Mouse (Mus musculus): ENCODE data around the gene Repin1. TPM values are rescaled to one million over a fixed set of nuclear protein-coding genes. Genes with fewer than 3 reads are reported as not detected.

Gene Repin1
- polyA plus RNA-seq, 1 experiment from 2014 or later: 47.5 TPM

DNA sequence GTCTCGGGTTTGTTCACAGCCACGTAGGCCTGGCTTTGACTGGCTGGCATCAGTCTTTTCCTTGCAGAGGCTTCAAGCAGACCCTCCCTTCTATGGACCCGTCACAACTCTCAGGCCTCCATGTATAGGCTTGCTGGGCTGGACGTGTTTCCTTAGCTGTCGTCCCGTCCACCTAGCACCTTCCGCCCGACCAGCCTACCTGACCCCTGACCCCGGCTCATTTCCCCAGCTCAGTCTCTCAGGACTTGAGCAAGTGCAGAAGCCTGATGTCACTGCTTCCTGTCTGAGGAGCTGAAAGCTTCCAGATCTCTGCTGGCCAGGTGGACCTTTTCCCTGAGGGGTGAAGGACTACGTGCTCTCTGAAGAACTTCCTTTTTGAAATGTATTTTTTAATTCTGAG, 20.4 kb upstream of the Repin1 start:
- Histone ChIP-seq H3K36me3 (ENCODE audit: control insufficient read depth, insufficient read depth, low read length) (no peaks in the 10 kb centered on the region; the same call in 1 of the 2 replicates), H3K4me1 (ENCODE audit: control insufficient read depth, insufficient read depth, low read length) (no peaks in the 10 kb centered on the region), H3K4me3 (ENCODE audit: low read depth, low read length) (no peak overlapping the region), H3K27me3 (ENCODE audit: control insufficient read depth, insufficient read depth, low read length) (no peaks in the 10 kb centered on the region), H3K27ac (ENCODE audit: low read depth, low read length) (no peak overlapping the region), H3K4me2 (ENCODE audit: low read depth) (no peak overlapping the region), H3K9me3 (ENCODE audit: control insufficient read depth, low read length) (no peaks in the 10 kb centered on the region), H3K9ac (ENCODE audit: low read length) (no peak overlapping the region)
- WGBS: 52% methylated on average over 10 of the region's 10 CpGs
- ATAC-seq (ENCODE audit: insufficient read depth, low FRiP score, low TSS enrichment) (no peak), DNase-seq (ENCODE audit: low spot score) (peak; percentile 14)

DNA sequence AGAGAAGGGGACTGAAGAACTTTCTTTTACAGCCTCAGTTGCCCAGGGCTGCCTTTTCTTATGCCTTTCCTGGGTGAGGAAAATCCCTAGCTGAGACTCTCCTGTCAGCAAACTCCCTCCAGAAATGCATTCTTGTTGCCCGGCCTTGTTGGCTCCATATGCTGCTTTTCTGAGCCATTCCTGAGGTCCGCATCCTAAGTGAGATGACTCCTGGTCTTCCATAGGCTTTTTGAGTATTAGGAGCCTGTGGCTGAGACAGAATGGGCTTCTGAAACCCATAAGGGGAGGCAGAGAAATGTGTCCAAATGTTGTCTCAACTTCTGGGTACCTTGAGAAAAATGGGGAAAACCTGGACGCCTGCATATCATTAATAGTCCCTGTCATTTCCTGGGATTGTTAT, 19.7 kb upstream of the Repin1 start:
- Histone ChIP-seq H3K9ac (ENCODE audit: low read length) (no peak overlapping the region), H3K4me1 (ENCODE audit: control insufficient read depth, insufficient read depth, low read length) (no peaks in the 10 kb centered on the region), H3K9me3 (ENCODE audit: control insufficient read depth, low read length) (no peaks in the 10 kb centered on the region), H3K4me2 (ENCODE audit: low read depth) (no peak overlapping the region), H3K36me3 (ENCODE audit: control insufficient read depth, insufficient read depth, low read length) (no peaks in the 10 kb centered on the region), H3K27ac (ENCODE audit: low read depth, low read length) (no peak overlapping the region), H3K4me3 (ENCODE audit: low read depth, low read length) (no peak overlapping the region), H3K27me3 (ENCODE audit: control insufficient read depth, insufficient read depth, low read length) (no peaks in the 10 kb centered on the region)
- DNase-seq (ENCODE audit: low spot score): no peak
- ATAC-seq (ENCODE audit: insufficient read depth, low FRiP score, low TSS enrichment): no peak
- WGBS: 81% methylated on average over 3 of the region's 3 CpGs

DNA sequence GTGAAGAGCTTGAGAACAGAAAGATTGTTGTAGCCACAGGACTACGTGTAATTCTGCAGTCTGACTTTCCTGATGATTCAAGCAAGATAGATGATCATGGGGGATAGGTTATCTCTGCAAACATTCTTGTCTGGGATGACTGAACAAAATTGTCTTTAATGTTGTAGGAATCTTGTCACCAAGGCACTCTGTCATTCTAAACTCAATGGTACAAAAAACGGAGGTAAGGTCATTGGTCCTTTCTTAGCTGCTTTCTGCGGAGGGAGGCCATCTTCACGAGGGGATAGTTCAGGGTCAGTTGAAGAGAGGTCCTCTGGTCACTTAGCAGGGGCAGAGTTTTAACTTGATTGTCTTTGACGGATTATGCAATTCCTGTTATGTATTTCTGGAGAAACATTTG, 14.9 kb upstream of the Repin1 start:
- 71% methylated on average over 5 of the region's 5 CpGs for WGBS
- Histone ChIP-seq H3K4me2 (ENCODE audit: low read depth) (no peak overlapping the region), H3K4me1 (ENCODE audit: control insufficient read depth, insufficient read depth, low read length) (peaks cover 2% of the 10 kb centered on the region; the same call in 1 of the 2 replicates), H3K27ac (ENCODE audit: low read depth, low read length) (no peak overlapping the region), H3K4me3 (ENCODE audit: low read depth, low read length) (no peak overlapping the region), H3K36me3 (ENCODE audit: control insufficient read depth, insufficient read depth, low read length) (no peaks in the 10 kb centered on the region), H3K9me3 (ENCODE audit: control insufficient read depth, low read length) (no peaks in the 10 kb centered on the region), H3K9ac (ENCODE audit: low read length) (no peak overlapping the region), H3K27me3 (ENCODE audit: control insufficient read depth, insufficient read depth, low read length) (no peaks in the 10 kb centered on the region)
- DNase-seq (ENCODE audit: low spot score): no peak
- ATAC-seq (ENCODE audit: insufficient read depth, low FRiP score, low TSS enrichment): no peak

- ATAC-seq (ENCODE audit: insufficient read depth, low FRiP score, low TSS enrichment) (no peak), DNase-seq (ENCODE audit: low spot score) (no peak)
- H3K27me3 ChIP-seq (ENCODE audit: control insufficient read depth, insufficient read depth, low read length): no peaks in the 10 kb centered on the region
- H3K4me1 ChIP-seq (ENCODE audit: control insufficient read depth, insufficient read depth, low read length): peaks cover 2% of the 10 kb centered on the region; the same call in 1 of the 2 replicates
- no peak overlapping the region for H3K4me2 ChIP-seq (ENCODE audit: low read depth)
- no peak overlapping the region for H3K4me3 ChIP-seq (ENCODE audit: low read depth, low read length)
- no peak overlapping the region for H3K9ac ChIP-seq (ENCODE audit: low read length)
- H3K36me3 ChIP-seq (ENCODE audit: control insufficient read depth, insufficient read depth, low read length): no peaks in the 10 kb centered on the region
- H3K27ac ChIP-seq (ENCODE audit: low read depth, low read length): no peak overlapping the region
- 47% methylated on average over 5 of the region's 5 CpGs for WGBS
- no peaks in the 10 kb centered on the region for H3K9me3 ChIP-seq (ENCODE audit: control insufficient read depth, low read length)
Measured at GRCm38 (mm10) chr6:48579215-48579648, 14.5 kb upstream of the Repin1 start.

DNA sequence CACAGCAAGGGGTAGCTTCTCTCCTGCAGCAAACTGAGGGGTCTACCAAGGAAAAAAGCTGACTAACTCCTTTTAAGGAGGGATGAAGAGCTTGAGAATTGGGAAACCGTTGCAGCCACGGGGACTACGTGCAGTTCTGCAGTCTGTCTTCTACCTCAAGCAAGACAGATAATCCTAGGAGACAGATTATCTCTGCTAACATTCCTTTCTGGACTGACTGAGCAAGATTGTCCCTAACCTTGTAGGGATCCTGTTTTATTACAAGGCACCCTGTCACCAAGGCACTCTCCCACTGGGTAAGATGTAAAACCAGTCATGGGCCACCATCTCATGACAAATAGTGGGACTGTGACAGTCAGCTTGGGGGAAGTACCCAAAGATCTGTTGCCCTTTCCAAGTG, 12.4 kb upstream of the Repin1 start:
- H3K27me3 ChIP-seq (ENCODE audit: control insufficient read depth, insufficient read depth, low read length): no peaks in the 10 kb centered on the region
- H3K9ac ChIP-seq (ENCODE audit: low read length): no peak overlapping the region
- no peak overlapping the region for H3K27ac ChIP-seq (ENCODE audit: low read depth, low read length)
- WGBS: 28% methylated on average over 3 of the region's 3 CpGs
- H3K4me1 ChIP-seq (ENCODE audit: control insufficient read depth, insufficient read depth, low read length): peaks cover 2% of the 10 kb centered on the region; the same call in 1 of the 2 replicates
- no peaks in the 10 kb centered on the region for H3K9me3 ChIP-seq (ENCODE audit: control insufficient read depth, low read length)
- DNase-seq (ENCODE audit: low spot score) (no peak), ATAC-seq (ENCODE audit: insufficient read depth, low FRiP score, low TSS enrichment) (no peak)
- no peak overlapping the region for H3K4me2 ChIP-seq (ENCODE audit: low read depth)
- no peak overlapping the region for H3K4me3 ChIP-seq (ENCODE audit: low read depth, low read length)
- no peaks in the 10 kb centered on the region for H3K36me3 ChIP-seq (ENCODE audit: control insufficient read depth, insufficient read depth, low read length)

- Histone ChIP-seq H3K4me2 (ENCODE audit: low read depth) (no peak overlapping the region), H3K4me1 (ENCODE audit: control insufficient read depth, insufficient read depth, low read length) (peaks cover 2% of the 10 kb centered on the region; the same call in 1 of the 2 replicates), H3K36me3 (ENCODE audit: control insufficient read depth, insufficient read depth, low read length) (no peaks in the 10 kb centered on the region), H3K9me3 (ENCODE audit: control insufficient read depth, low read length) (no peaks in the 10 kb centered on the region), H3K27me3 (ENCODE audit: control insufficient read depth, insufficient read depth, low read length) (no peaks in the 10 kb centered on the region), H3K9ac (ENCODE audit: low read length) (no peak overlapping the region), H3K27ac (ENCODE audit: low read depth, low read length) (no peak overlapping the region), H3K4me3 (ENCODE audit: low read depth, low read length) (no peak overlapping the region)
- ATAC-seq (ENCODE audit: insufficient read depth, low FRiP score, low TSS enrichment) (no peak), DNase-seq (ENCODE audit: low spot score) (peak; percentile 35)
- WGBS: 77% methylated on average over 3 of the region's 3 CpGs
Measured at GRCm38 (mm10) chr6:48582037-48582436, 11.6 kb upstream of the Repin1 start.

DNA sequence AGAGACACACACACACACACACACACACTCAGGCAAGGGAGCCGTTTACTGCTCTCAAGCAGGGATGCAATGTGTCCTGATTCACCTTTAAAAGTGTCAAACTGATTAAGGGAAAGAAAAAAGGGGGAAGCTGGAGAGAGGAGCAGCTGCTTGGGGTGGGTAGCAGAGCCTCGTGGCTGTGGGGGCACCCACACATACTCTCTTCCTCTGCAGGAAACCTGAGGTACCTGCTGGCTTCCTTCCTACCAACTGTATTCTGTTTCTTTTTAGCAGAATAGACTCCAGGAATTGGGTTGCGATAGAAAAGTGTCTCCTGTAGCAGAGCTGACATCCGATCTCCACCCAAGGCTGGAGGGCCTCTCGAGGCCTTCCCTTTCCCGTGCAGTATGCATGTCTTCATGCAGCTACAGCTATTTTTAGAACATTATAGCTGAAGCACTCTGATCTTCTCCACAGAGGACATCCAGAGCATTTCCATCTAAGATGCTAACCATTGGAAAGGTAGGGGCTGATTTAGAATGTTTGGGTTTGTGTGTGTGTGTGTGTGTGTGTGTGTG, 4.4 kb upstream of the Repin1 start, which contains the start of gene Gm45021:
TSS of gene Gm45021 (plus strand) at position 417 of the 557 bp plus-strand sequence.
- no peak within 1 kb of the TSS for H3K4me3 ChIP-seq (ENCODE audit: low read depth, low read length)
- H3K4me1 ChIP-seq (ENCODE audit: control insufficient read depth, insufficient read depth, low read length): no peaks in the 10 kb centered on the region; the same call in 1 of the 2 replicates
- H3K9me3 ChIP-seq (ENCODE audit: control insufficient read depth, low read length): no peaks in the 10 kb centered on the region
- WGBS: 67% methylated on average over 6 of the region's 6 CpGs
- DNase-seq (ENCODE audit: low spot score) (no peak), ATAC-seq (ENCODE audit: insufficient read depth, low FRiP score, low TSS enrichment) (no peak)
- H3K36me3 ChIP-seq (ENCODE audit: control insufficient read depth, insufficient read depth, low read length): no peaks in the 10 kb centered on the region
- no peak within 1 kb of the TSS for H3K27ac ChIP-seq (ENCODE audit: low read depth, low read length)
- H3K9ac ChIP-seq (ENCODE audit: low read length): no peak within 1 kb of the TSS
- no peaks in the 10 kb centered on the region for H3K27me3 ChIP-seq (ENCODE audit: control insufficient read depth, insufficient read depth, low read length)
- no peak within 1 kb of the TSS for H3K4me2 ChIP-seq (ENCODE audit: low read depth)

DNA sequence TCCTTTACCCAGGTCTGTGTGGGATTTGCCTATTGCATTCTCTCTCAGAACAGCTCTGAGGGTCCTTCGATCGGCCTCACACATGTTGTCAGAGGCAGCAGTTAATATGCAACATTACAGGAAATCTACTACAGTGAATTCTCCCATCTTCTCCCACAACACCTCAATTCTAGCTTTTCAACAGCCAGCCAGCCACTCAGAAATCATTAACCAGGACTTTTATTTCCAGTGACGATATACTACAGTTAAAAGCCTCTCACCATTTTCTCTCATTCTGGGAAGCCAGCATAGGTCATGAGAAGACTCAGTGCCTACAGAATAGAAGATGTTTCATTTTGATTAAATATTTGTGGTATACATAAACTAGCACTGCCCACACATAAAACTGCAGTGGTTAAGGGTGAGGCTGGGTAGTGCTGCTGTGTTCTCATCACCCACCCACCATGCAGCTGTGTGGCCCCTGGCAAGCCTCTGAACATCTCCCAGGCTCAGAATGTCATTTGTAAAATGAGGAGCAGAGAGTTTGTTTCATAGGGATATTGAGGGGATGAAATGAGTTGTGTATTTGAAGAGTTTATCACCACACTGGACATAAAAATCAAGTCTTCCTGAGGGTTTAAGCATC, 2.4 kb upstream of the Repin1 start:
- Histone ChIP-seq H3K27me3 (ENCODE audit: control insufficient read depth, insufficient read depth, low read length) (no peaks in the 10 kb centered on the region), H3K4me1 (ENCODE audit: control insufficient read depth, insufficient read depth, low read length) (peaks cover 7% of the 10 kb centered on the region; the same call in 1 of the 2 replicates), H3K27ac (ENCODE audit: low read depth, low read length) (no peak overlapping the region), H3K9ac (ENCODE audit: low read length) (no peak overlapping the region), H3K36me3 (ENCODE audit: control insufficient read depth, insufficient read depth, low read length) (peaks cover 7% of the 10 kb centered on the region), H3K4me3 (ENCODE audit: low read depth, low read length) (no peak overlapping the region), H3K9me3 (ENCODE audit: control insufficient read depth, low read length) (no peaks in the 10 kb centered on the region), H3K4me2 (ENCODE audit: low read depth) (no peak overlapping the region)
- ATAC-seq (ENCODE audit: insufficient read depth, low FRiP score, low TSS enrichment) (no peak), DNase-seq (ENCODE audit: low spot score) (no peak)
- WGBS: 50% methylated on average over 3 of the region's 3 CpGs

DNA sequence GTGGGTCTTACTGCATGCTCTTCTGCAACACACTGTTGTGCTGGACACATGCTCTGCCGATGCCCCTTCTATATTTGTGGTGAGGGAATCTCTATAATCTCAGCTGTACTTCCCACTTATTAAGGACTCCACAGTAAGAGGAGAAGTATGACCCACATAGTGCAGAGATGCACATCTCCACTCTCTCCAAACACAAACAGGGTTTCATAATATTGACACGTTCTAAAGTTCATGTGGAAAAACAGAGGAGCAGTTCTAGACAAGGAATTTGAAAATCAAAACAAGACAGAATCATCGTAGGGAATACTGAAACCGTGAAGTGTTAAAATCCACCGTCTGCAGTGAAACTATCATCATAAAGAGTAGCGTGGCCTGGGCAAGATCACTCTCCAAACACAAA, 1.8 kb upstream of the Repin1 start:
- DNase-seq (ENCODE audit: low spot score): no peak
- H3K27me3 ChIP-seq (ENCODE audit: control insufficient read depth, insufficient read depth, low read length): no peaks in the 10 kb centered on the region
- H3K4me2 ChIP-seq (ENCODE audit: low read depth): no peak overlapping the region
- no peak overlapping the region for H3K9ac ChIP-seq (ENCODE audit: low read length)
- H3K27ac ChIP-seq (ENCODE audit: low read depth, low read length): no peak overlapping the region
- H3K36me3 ChIP-seq (ENCODE audit: control insufficient read depth, insufficient read depth, low read length): peaks cover 12% of the 10 kb centered on the region
- no peaks in the 10 kb centered on the region for H3K9me3 ChIP-seq (ENCODE audit: control insufficient read depth, low read length)
- H3K4me3 ChIP-seq (ENCODE audit: low read depth, low read length): no peak overlapping the region
- ATAC-seq (ENCODE audit: insufficient read depth, low FRiP score, low TSS enrichment): no peak
- WGBS: 88% methylated on average over 6 of the region's 6 CpGs
- H3K4me1 ChIP-seq (ENCODE audit: control insufficient read depth, insufficient read depth, low read length): peaks cover 7% of the 10 kb centered on the region; the same call in 1 of the 2 replicates
